Mouse (Mus musculus) liver, embryonic 16.5 days (tissue): ENCODE measurements around the gene Immt. TPM values are rescaled to one million over a fixed set of nuclear protein-coding genes. Genes with fewer than 3 reads are reported as not detected.
A peak's percentile ranks its signal among the peaks of the same experiment; 100 is the strongest.
"Not testable (repeated sequence)": the region's sequence is repeated elsewhere in the genome, so short reads cannot be mapped to it uniquely, and the experiment has no call there.

ENCODE experiments used
- ATAC-seq: fragments of 200-750 bp; cut with Nextera tagmentation; 2 replicates; pipeline ENCODE4 v1.8.0; 2017; ENCODE audit warnings: low read depth, mild to moderate bottlenecking, moderate number of reproducible peaks, moderate library complexity
- H3K27ac ChIP-seq: fragments of 300-500 bp; sonication (generic); 2 replicates; pipeline ENCODE4 v1.5.1; 2014; ENCODE audit warnings: mild to moderate bottlenecking, low read length
- H3K27me3 ChIP-seq: fragments of 300-500 bp; sonication (generic); 2 replicates; pipeline ENCODE4 v1.6.1; 2014; ENCODE audit warnings: low read depth, low read length, mixed read lengths; ENCODE audit not compliant: control insufficient read depth, insufficient read depth
- H3K36me3 ChIP-seq: fragments of 300-500 bp; sonication (generic); 2 replicates; pipeline ENCODE4 v1.6.1; 2014; ENCODE audit warnings: mild to moderate bottlenecking; ENCODE audit not compliant: control insufficient read depth, insufficient read depth
- H3K4me1 ChIP-seq: fragments of 300-500 bp; sonication (generic); 2 replicates; pipeline ENCODE4 v1.6.1; 2014; ENCODE audit warnings: low read depth, low read length, mixed read lengths; ENCODE audit not compliant: control insufficient read depth
- H3K4me2 ChIP-seq: fragments of 300-500 bp; sonication (generic); 2 replicates; pipeline ENCODE4 v1.6.1; 2014; ENCODE audit warnings: low read depth, low read length, mixed read lengths
- H3K4me3 ChIP-seq: fragments of 300-500 bp; sonication (generic); 2 replicates; pipeline ENCODE4 v1.5.1; 2014; ENCODE audit warnings: low read depth, mild to moderate bottlenecking, low read length
- H3K9ac ChIP-seq: fragments of 300-500 bp; sonication (generic); 2 replicates; pipeline ENCODE4 v1.6.1; 2014; ENCODE audit warnings: low read depth, low read length
- H3K9me3 ChIP-seq: fragments of 300-500 bp; sonication (generic); replicated peaks from 2 replicates; pipeline ENCODE4 v1.6.1; 2016; ENCODE audit warnings: low read length; ENCODE audit not compliant: control insufficient read depth
- WGBS: fragments of 180-500 bp; shearing (Covaris S2); extraction: QIAGEN DNeasy Blood & Tissue Kit; methylation state at CpG from one replicate; pipeline ENCODE4 v1.1.7; 2014; ENCODE audit not compliant: insufficient replicate concordance; 5-methylcytosine and 5-hydroxymethylcytosine counted together
- polyA plus RNA-seq: library from polyadenylated mRNA; unstranded; fragments of >200 nt; fragmentation: Nextera tagmentation; extraction: Ambion mirVana; gene quantifications from 2 replicates; pipeline ENCODE4 v1.2.1, GENCODE M21; 2015

Immt gene
- polyA plus RNA-seq, 1 experiment from 2014 or later: 111 TPM

- ATAC-seq: no peak
- Histone ChIP-seq H3K9me3 (no peaks in the 10 kb centered on the region), H3K4me3 (no peak overlapping the region), H3K36me3 (0 out of 2 replicates have a peak, but pooled peaks cover under 1% of the 10 kb centered on the region), H3K27ac (no peak overlapping the region), H3K9ac (no peak overlapping the region), H3K4me2 (peak overlapping the region; percentile 86), H3K4me1 (peaks cover 17% of the 10 kb centered on the region), H3K27me3 (no peaks in the 10 kb centered on the region; the same call in 1 of the 2 replicates)
- 82% methylated on average over 9 of the region's 9 CpGs for WGBS
Observed at GRCm38 (mm10) chr6:71829768-71830167, 1.4 kb upstream of the Immt start.

GRCm38 (mm10) chr6:71831581-71831960 lies 440 bp downstream of the Immt start:
- 0 out of 2 replicates have a peak, but pooled peaks cover 2% of the 10 kb centered on the region for H3K36me3 ChIP-seq
- ATAC-seq: peak; percentile 97
- H3K9ac ChIP-seq: peak overlapping the region; percentile 94
- WGBS: under 1% methylated on average over 21 of the region's 21 CpGs
- no peaks in the 10 kb centered on the region for H3K9me3 ChIP-seq
- peaks cover 19% of the 10 kb centered on the region for H3K4me1 ChIP-seq
- H3K4me2 ChIP-seq: peak overlapping the region; percentile 86
- H3K27ac ChIP-seq: peak overlapping the region; percentile 96
- H3K4me3 ChIP-seq: peak overlapping the region; percentile 97
- H3K27me3 ChIP-seq: no peaks in the 10 kb centered on the region

GRCm38 (mm10) chr6:71836811-71837210 lies 5.7 kb downstream of the Immt start:
- no peaks in the 10 kb centered on the region for H3K9me3 ChIP-seq
- H3K4me2 ChIP-seq: no peak overlapping the region
- H3K4me1 ChIP-seq: peaks cover 18% of the 10 kb centered on the region
- no peak for ATAC-seq
- H3K27ac ChIP-seq: no peak overlapping the region
- 0 out of 2 replicates have a peak, but pooled peaks cover 2% of the 10 kb centered on the region for H3K36me3 ChIP-seq
- H3K4me3 ChIP-seq: no peak overlapping the region
- no peak overlapping the region for H3K9ac ChIP-seq
- 24% methylated on average over 2 of the region's 2 CpGs for WGBS
- no peaks in the 10 kb centered on the region for H3K27me3 ChIP-seq

- Histone ChIP-seq H3K9me3 (no peaks in the 10 kb centered on the region), H3K4me2 (no peak overlapping the region), H3K4me1 (peaks cover 7% of the 10 kb centered on the region), H3K27ac (no peak overlapping the region), H3K27me3 (no peaks in the 10 kb centered on the region), H3K9ac (no peak overlapping the region), H3K36me3 (0 out of 2 replicates have a peak, but pooled peaks cover under 1% of the 10 kb centered on the region), H3K4me3 (no peak overlapping the region)
- ATAC-seq: no peak
Observed at GRCm38 (mm10) chr6:71839815-71840214, 8.7 kb downstream of the Immt start.

GRCm38 (mm10) chr6:71840597-71841290 lies 9.6 kb downstream of the Immt start:
- peak overlapping the region; percentile 71 for H3K27ac ChIP-seq
- 80% methylated on average over 1 of the region's 1 CpGs for WGBS
- H3K9me3 ChIP-seq: no peaks in the 10 kb centered on the region
- no peak overlapping the region for H3K4me2 ChIP-seq
- H3K9ac ChIP-seq: no peak overlapping the region
- no peak overlapping the region for H3K4me3 ChIP-seq
- H3K27me3 ChIP-seq: no peaks in the 10 kb centered on the region
- ATAC-seq: peak; percentile 82
- H3K36me3 ChIP-seq: peaks cover 2% of the 10 kb centered on the region; the same call in 1 of the 2 replicates
- peaks cover 7% of the 10 kb centered on the region for H3K4me1 ChIP-seq

GRCm38 (mm10) chr6:71846906-71847305 lies 15.8 kb downstream of the Immt start:
- peaks cover 10% of the 10 kb centered on the region for H3K36me3 ChIP-seq
- not testable (repeated sequence) for H3K9ac ChIP-seq, H3K27me3 ChIP-seq, H3K9me3 ChIP-seq, ATAC-seq, H3K4me2 ChIP-seq, H3K4me3 ChIP-seq, H3K4me1 ChIP-seq, H3K27ac ChIP-seq
- 84% methylated on average over 6 of the region's 6 CpGs for WGBS

- Histone ChIP-seq H3K4me3 (no peak overlapping the region), H3K4me1 (no peaks in the 10 kb centered on the region), H3K27ac (no peak overlapping the region), H3K9ac (no peak overlapping the region), H3K36me3 (peaks cover 47% of the 10 kb centered on the region), H3K4me2 (no peak overlapping the region), H3K9me3 (no peaks in the 10 kb centered on the region), H3K27me3 (no peaks in the 10 kb centered on the region)
- ATAC-seq: no peak
- WGBS: 81% methylated on average over 2 of the region's 2 CpGs
Observed at GRCm38 (mm10) chr6:71867751-71868150, 36.6 kb downstream of the Immt start.

- H3K27me3 ChIP-seq: no peaks in the 10 kb centered on the region
- H3K9ac ChIP-seq: no peak overlapping the region
- no peak overlapping the region for H3K27ac ChIP-seq
- H3K9me3 ChIP-seq: no peaks in the 10 kb centered on the region
- H3K4me1 ChIP-seq: no peaks in the 10 kb centered on the region
- peaks cover 45% of the 10 kb centered on the region for H3K36me3 ChIP-seq
- WGBS: 74% methylated on average over 1 of the region's 1 CpGs
- ATAC-seq: no peak
- no peak overlapping the region for H3K4me3 ChIP-seq
- no peak overlapping the region for H3K4me2 ChIP-seq
Observed at GRCm38 (mm10) chr6:71868809-71869208, 37.7 kb downstream of the Immt start.

GRCm38 (mm10) chr6:71871396-71871795 lies 40.3 kb downstream of the Immt start:
- Histone ChIP-seq H3K9me3 (no peaks in the 10 kb centered on the region), H3K4me3 (no peak overlapping the region), H3K36me3 (peaks cover 40% of the 10 kb centered on the region), H3K27ac (no peak overlapping the region), H3K4me1 (no peaks in the 10 kb centered on the region), H3K4me2 (no peak overlapping the region), H3K9ac (no peak overlapping the region), H3K27me3 (no peaks in the 10 kb centered on the region)
- WGBS: 71% methylated on average over 9 of the region's 9 CpGs
- ATAC-seq: no peak
